In genomic region chr7:109405491-109405890, GRCm38 (mm10) we compare ENCODE assay signal across 21 mouse cellular contexts. TPM values are rescaled to one million over a fixed set of nuclear protein-coding genes. Genes with fewer than 3 reads are reported as not detected.
DNase-seq lines count a peak whose midpoint lies in the region; ATAC-seq lines count a peak whose summit lies in the region.
"Had no signal": no experiment of that assay in that cellular context is flagged by ENCODE, and none has a peak within 500 bp of the region (broad histone marks: within the 10 kb centered on the region; RNA-seq: fewer than 3 reads in every experiment).

No protein-coding gene starts in this region.

- H3K4me3 ChIP-seq in hindbrain, embryonic 11.5 days (ENCODE audit: low read depth, low read length): no peak overlapping the region
- H3K4me3 ChIP-seq in hindbrain, embryonic 13.5 days: no peak overlapping the region
- H3K4me3 ChIP-seq in forebrain, embryonic 14.5 days (ENCODE audit: low read depth, low read length): no peak overlapping the region
- H3K4me3 ChIP-seq: heart, embryonic 10.5 days; intestine, embryonic 15.5 days; limb, embryonic 13.5 days; liver, embryonic 12.5 days had no signal

- no peaks in the 10 kb centered on the region for H3K36me3 ChIP-seq in hindbrain, embryonic 11.5 days (ENCODE audit: control insufficient read depth, insufficient read depth, low read length)
- no peaks in the 10 kb centered on the region for H3K36me3 ChIP-seq in hindbrain, embryonic 13.5 days
- H3K36me3 ChIP-seq in forebrain, embryonic 14.5 days (ENCODE audit: control insufficient read depth, insufficient read depth, low read length): no peaks in the 10 kb centered on the region
- H3K36me3 ChIP-seq: heart, embryonic 10.5 days; intestine, embryonic 15.5 days; limb, embryonic 13.5 days; liver, embryonic 12.5 days had no signal

- 52% methylated on average over 7 of the region's 7 CpGs for WGBS in hindbrain, embryonic 11.5 days
- 25% methylated on average over 7 of the region's 7 CpGs for WGBS in hindbrain, embryonic 13.5 days
- 13% methylated on average over 7 of the region's 7 CpGs for WGBS in forebrain, embryonic 14.5 days

- no peaks in the 10 kb centered on the region for H3K4me1 ChIP-seq in hindbrain, embryonic 11.5 days (replicated peaks; ENCODE audit: control insufficient read depth, insufficient read depth, low read length)
- no peaks in the 10 kb centered on the region for H3K4me1 ChIP-seq in hindbrain, embryonic 13.5 days (replicated peaks)
- H3K4me1 ChIP-seq in forebrain, embryonic 14.5 days (ENCODE audit: control insufficient read depth, insufficient read depth, low read length): no peaks in the 10 kb centered on the region
- H3K4me1 ChIP-seq: heart, embryonic 10.5 days; intestine, embryonic 15.5 days; limb, embryonic 13.5 days; liver, embryonic 12.5 days had no signal

- no peak overlapping the region for H3K9ac ChIP-seq in hindbrain, embryonic 11.5 days (ENCODE audit: low read depth, low read length)
- no peak overlapping the region for H3K9ac ChIP-seq in hindbrain, embryonic 13.5 days
- no peak overlapping the region for H3K9ac ChIP-seq in forebrain, embryonic 14.5 days (ENCODE audit: low read length)
- H3K9ac ChIP-seq: intestine, embryonic 15.5 days; limb, embryonic 13.5 days; liver, embryonic 12.5 days had no signal

- H3K27me3 ChIP-seq in hindbrain, embryonic 11.5 days (ENCODE audit: control insufficient read depth, insufficient read depth, low read length): no peaks in the 10 kb centered on the region
- no peaks in the 10 kb centered on the region for H3K27me3 ChIP-seq in hindbrain, embryonic 13.5 days
- H3K27me3 ChIP-seq in forebrain, embryonic 14.5 days (replicated peaks; ENCODE audit: control insufficient read depth, insufficient read depth, low read length): no peaks in the 10 kb centered on the region
- H3K27me3 ChIP-seq: intestine, embryonic 15.5 days; limb, embryonic 13.5 days had no signal

- no peaks in the 10 kb centered on the region for H3K9me3 ChIP-seq in hindbrain, embryonic 11.5 days (ENCODE audit: control insufficient read depth, low read length)
- H3K9me3 ChIP-seq in hindbrain, embryonic 13.5 days: no peaks in the 10 kb centered on the region
- H3K9me3 ChIP-seq in forebrain, embryonic 14.5 days (replicated peaks; ENCODE audit: control insufficient read depth, low read length): no peaks in the 10 kb centered on the region
- H3K9me3 ChIP-seq: heart, embryonic 10.5 days; intestine, embryonic 15.5 days; limb, embryonic 13.5 days; liver, embryonic 12.5 days had no signal

- DNase-seq in hindbrain, embryonic 11.5 days (ENCODE audit: low spot score): peak; percentile 5
- DNase-seq in right cerebral cortex, postnatal 10 days (ENCODE audit: low spot score in 2 of 2): peak; percentile 47 to 48
- DNase-seq in right cerebral cortex, postnatal 4 days: no peak
- peak; percentile 9 for DNase-seq in forebrain, embryonic 14.5 days (ENCODE audit: low spot score)
- DNase-seq in cerebellum, postnatal 36 days: no peak
- no peak for DNase-seq in cerebellum, adult 9-11 months
- DNase-seq: adrenal gland, postnatal 14 days; cerebellum, adult 8-10 months; kidney, adult 8-10 months; kidney, postnatal 10 days; lung, adult 18-20 months; lung, postnatal 10 days; thymus, adult 2 months; thymus, postnatal 4 days had no signal

- ATAC-seq in hindbrain, embryonic 11.5 days (ENCODE audit: low FRiP score): no peak
- no peak for ATAC-seq in hindbrain, embryonic 13.5 days (ENCODE audit: low FRiP score)
- no peak for ATAC-seq in forebrain, embryonic 14.5 days
- ATAC-seq: intestine, embryonic 15.5 days; liver, embryonic 12.5 days had no signal

- no peak overlapping the region for H3K4me2 ChIP-seq in hindbrain, embryonic 11.5 days (replicated peaks; ENCODE audit: low read depth, low read length)
- no peak overlapping the region for H3K4me2 ChIP-seq in hindbrain, embryonic 13.5 days
- H3K4me2 ChIP-seq in forebrain, embryonic 14.5 days (ENCODE audit: low read length): no peak overlapping the region
- H3K4me2 ChIP-seq: intestine, embryonic 15.5 days; limb, embryonic 13.5 days; liver, embryonic 12.5 days; midbrain, embryonic 11.5 days had no signal

- H3K27ac ChIP-seq in hindbrain, embryonic 11.5 days (ENCODE audit: low read depth, low read length): no peak overlapping the region
- H3K27ac ChIP-seq in hindbrain, embryonic 13.5 days: no peak overlapping the region
- no peak overlapping the region for H3K27ac ChIP-seq in forebrain, embryonic 14.5 days (ENCODE audit: low read depth, low read length)
- H3K27ac ChIP-seq: heart, embryonic 10.5 days; intestine, embryonic 15.5 days; limb, embryonic 13.5 days; liver, embryonic 12.5 days; stomach, postnatal 0 days had no signal

RNA-seq across cellular contexts. Expression of gene Stk33, which starts 33.4 kb away (rescaled TPM):
- 12.4 and 14.7 TPM in 2 replicates for polyA plus RNA-seq in hindbrain, embryonic 11.5 days (2014; fragmentation: Nextera tagmentation; extraction: Ambion mirVana)
- polyA plus RNA-seq in hindbrain, embryonic 13.5 days (2015; fragmentation: Nextera tagmentation; extraction: Ambion mirVana): 5.6 and 9.4 TPM in 2 replicates
- polyA plus RNA-seq in forebrain, embryonic 14.5 days (2014; fragmentation: Nextera tagmentation; extraction: Ambion mirVana): 9.4 and 10.1 TPM in 2 replicates
- polyA plus RNA-seq: liver, embryonic 12.5 days had no signal

Comparison
In these comparisons a context has a peak if more than half of its experiments do, and no peak if none do; other contexts are left out.
1. DNase-seq: peak in hindbrain, embryonic 11.5 days (single experiment), right cerebral cortex, postnatal 10 days (2 of 2) and forebrain, embryonic 14.5 days (single experiment); none in right cerebral cortex, postnatal 4 days (single experiment), cerebellum, postnatal 36 days (0 of 2) and cerebellum, adult 9-11 months (single experiment).